Mouse (Mus musculus): ENCODE data around the gene Gm17482. TPM values are rescaled to one million over a fixed set of nuclear protein-coding genes. Genes with fewer than 3 reads are reported as not detected.

The Gm17482 gene
- total and polyA plus RNA-seq, 3 experiments = not detected

GRCm38 (mm10) chr6:115273346-115273745, 46.2 kb downstream of the Gm17482 start:
- no peaks in the 10 kb centered on the region for H3K4me1 ChIP-seq (ENCODE audit: control insufficient read depth in 1 of 2, insufficient read depth in 2 of 2, low read length in 2 of 2)
- no peak overlapping the region for H3K27ac ChIP-seq (ENCODE audit: control insufficient read depth, low read depth, low read length)
- H3K9me3 ChIP-seq (replicated peaks; ENCODE audit: insufficient read depth, low read length) = no peaks in the 10 kb centered on the region
- no peaks in the 10 kb centered on the region for H3K79me2 ChIP-seq (ENCODE audit: control insufficient read depth, insufficient read depth, low read length, poor library complexity)
- no peak overlapping the region for H3K9ac ChIP-seq (ENCODE audit: control insufficient read depth, low read depth, low read length, poor library complexity, severe bottlenecking)
- TF ChIP-seq ZC3H11A (IDR thresholded peaks at IDR 0.05; ENCODE audit: low read depth, low read length) (no peak), USF1 (IDR thresholded peaks at IDR 0.05; ENCODE audit: low read depth, low read length) (no peak)
- no peaks in the 10 kb centered on the region; a peak in 1 of 4 replicates for H3K27me3 ChIP-seq (ENCODE audit: control insufficient read depth in 1 of 2, insufficient read depth in 2 of 2, low read length in 2 of 2)
- H3K36me3 ChIP-seq (ENCODE audit: control insufficient read depth in 1 of 2, insufficient read depth in 2 of 2, low read length in 2 of 2) = no peaks in the 10 kb centered on the region
- no peak for DNase-seq (ENCODE audit: low read depth, low spot score)
- no peak overlapping the region for H3K4me3 ChIP-seq (ENCODE audit: control insufficient read depth in 1 of 2, insufficient read depth in 1 of 2, low read depth in 2 of 2, low read length in 2 of 2)

GRCm38 (mm10) chr6:115274705-115275104, 47.6 kb downstream of the Gm17482 start:
- no peak overlapping the region for H3K27ac ChIP-seq (ENCODE audit: control insufficient read depth, low read depth, low read length)
- no peak overlapping the region for H3K4me3 ChIP-seq (ENCODE audit: control insufficient read depth in 1 of 2, insufficient read depth in 1 of 2, low read depth in 2 of 2, low read length in 2 of 2)
- no peaks in the 10 kb centered on the region; a peak in 1 of 4 replicates for H3K27me3 ChIP-seq (ENCODE audit: control insufficient read depth in 1 of 2, insufficient read depth in 2 of 2, low read length in 2 of 2)
- no peaks in the 10 kb centered on the region for H3K79me2 ChIP-seq (ENCODE audit: control insufficient read depth, insufficient read depth, low read length, poor library complexity)
- no peaks in the 10 kb centered on the region for H3K36me3 ChIP-seq (ENCODE audit: control insufficient read depth in 1 of 2, insufficient read depth in 2 of 2, low read length in 2 of 2)
- DNase-seq (ENCODE audit: low read depth, low spot score) = no peak
- H3K9ac ChIP-seq (ENCODE audit: control insufficient read depth, low read depth, low read length, poor library complexity, severe bottlenecking) = no peak overlapping the region
- TF ChIP-seq MAFK (IDR thresholded peaks at IDR 0.05; ENCODE audit: borderline replicate concordance, low read depth, low read length) (no peak), TCF12 (IDR thresholded peaks at IDR 0.05; ENCODE audit: low read depth, low read length) (no peak), POLR2AphosphoS5 (IDR thresholded peaks at IDR 0.05; ENCODE audit: borderline replicate concordance, low read depth, low read length) (no peak)
- no peaks in the 10 kb centered on the region for H3K4me1 ChIP-seq (ENCODE audit: control insufficient read depth in 1 of 2, insufficient read depth in 2 of 2, low read length in 2 of 2)
- no peaks in the 10 kb centered on the region for H3K9me3 ChIP-seq (replicated peaks; ENCODE audit: insufficient read depth, low read length)

GRCm38 (mm10) chr6:115275116-115275815, 48.1 kb downstream of the Gm17482 start:
- no peak for TF ChIP-seq TBP (IDR thresholded peaks at IDR 0.05; ENCODE audit: low read depth, low read length)
- TF ChIP-seq MYC (IDR thresholded peaks at IDR 0.05; ENCODE audit: low read depth, low read length) = no peak
- TF ChIP-seq USF1 (IDR thresholded peaks at IDR 0.05; ENCODE audit: low read depth, low read length) = no peak
- no peak for TF ChIP-seq MEF2A (IDR thresholded peaks at IDR 0.05; ENCODE audit: extremely low read depth, insufficient replicate concordance, low read depth, low read length, poor library complexity, severe bottlenecking)
- Histone ChIP-seq H3K9me3 (replicated peaks; ENCODE audit: insufficient read depth, low read length) (no peaks in the 10 kb centered on the region), H3K4me1 (ENCODE audit: control insufficient read depth in 1 of 2, insufficient read depth in 2 of 2, low read length in 2 of 2) (no peaks in the 10 kb centered on the region), H3K27me3 (ENCODE audit: control insufficient read depth in 1 of 2, insufficient read depth in 2 of 2, low read length in 2 of 2) (no peaks in the 10 kb centered on the region; a peak in 1 of 4 replicates), H3K4me3 (ENCODE audit: control insufficient read depth in 1 of 2, insufficient read depth in 1 of 2, low read depth in 2 of 2, low read length in 2 of 2) (no peak overlapping the region), H3K79me2 (ENCODE audit: control insufficient read depth, insufficient read depth, low read length, poor library complexity) (no peaks in the 10 kb centered on the region), H3K36me3 (ENCODE audit: control insufficient read depth in 1 of 2, insufficient read depth in 2 of 2, low read length in 2 of 2) (no peaks in the 10 kb centered on the region), H3K9ac (ENCODE audit: control insufficient read depth, low read depth, low read length, poor library complexity, severe bottlenecking) (no peak overlapping the region), H3K27ac (ENCODE audit: control insufficient read depth, low read depth, low read length) (no peak overlapping the region)
- DNase-seq (ENCODE audit: low read depth, low spot score) = no peak
